Mouse (Mus musculus): ENCODE measurements around the gene Siae.
A peak's percentile ranks its signal among the peaks of the same experiment; 100 is the strongest.

Siae gene

GRCm38 (mm10) chr9:37537658-37538250, 17.7 kb upstream of the Siae start:
- Histone ChIP-seq H3K36me3 (ENCODE audit: insufficient read depth, low read length) (peaks cover 8% of the 10 kb centered on the region), H3K9me3 (ENCODE audit: low read length) (no peaks in the 10 kb centered on the region), H3K4me1 (replicated peaks; ENCODE audit: low read depth, low read length) (peaks cover 49% of the 10 kb centered on the region), H3K27me3 (ENCODE audit: insufficient read depth, low read length) (peaks cover 72% of the 10 kb centered on the region), H3K4me3 (replicated peaks; ENCODE audit: low read length) (no peak overlapping the region)
- TF ChIP-seq CTCF (conservative IDR thresholded peaks at IDR 0.05; ENCODE audit: low read length), result no peak
- TF ChIP-seq POU5F1 (IDR thresholded peaks at IDR 0.05; ENCODE audit: borderline replicate concordance, low read length), result no peak
- no peak for TF ChIP-seq NANOG (IDR thresholded peaks at IDR 0.05; ENCODE audit: borderline replicate concordance, low read length)

- H3K4me1 ChIP-seq (replicated peaks; ENCODE audit: low read depth, low read length), result peaks cover 66% of the 10 kb centered on the region
- H3K27me3 ChIP-seq (ENCODE audit: insufficient read depth, low read length), result peaks cover 58% of the 10 kb centered on the region
- H3K9me3 ChIP-seq (ENCODE audit: low read length), result no peaks in the 10 kb centered on the region
- peaks cover 7% of the 10 kb centered on the region for H3K36me3 ChIP-seq (ENCODE audit: insufficient read depth, low read length)
- H3K4me3 ChIP-seq (replicated peaks; ENCODE audit: low read length), result peak within 1 kb of the TSS; percentile 72
- TF ChIP-seq CTCF (conservative IDR thresholded peaks at IDR 0.05; ENCODE audit: low read length) (no peak), POU5F1 (IDR thresholded peaks at IDR 0.05; ENCODE audit: borderline replicate concordance, low read length) (no peak), NANOG (IDR thresholded peaks at IDR 0.05; ENCODE audit: borderline replicate concordance, low read length) (no peak)
Observed at GRCm38 (mm10) chr9:37539170-37540025, 16.1 kb upstream of the Siae start, which contains the start of gene Vsig2. TSS of gene Vsig2 (plus strand) at chr9:37539255.

GRCm38 (mm10) chr9:37540226-37540625, 15.3 kb upstream of the Siae start:
- Histone ChIP-seq H3K4me3 (replicated peaks; ENCODE audit: low read length) (peak overlapping the region; percentile 72), H3K4me1 (replicated peaks; ENCODE audit: low read depth, low read length) (peaks cover 73% of the 10 kb centered on the region), H3K27me3 (ENCODE audit: insufficient read depth, low read length) (peaks cover 55% of the 10 kb centered on the region), H3K36me3 (ENCODE audit: insufficient read depth, low read length) (peaks cover 5% of the 10 kb centered on the region; the same call in 1 of the 2 replicates), H3K9me3 (ENCODE audit: low read length) (no peaks in the 10 kb centered on the region)
- TF ChIP-seq POU5F1 (IDR thresholded peaks at IDR 0.05; ENCODE audit: borderline replicate concordance, low read length), result no peak
- TF ChIP-seq CTCF (conservative IDR thresholded peaks at IDR 0.05; ENCODE audit: low read length), result no peak
- TF ChIP-seq NANOG (IDR thresholded peaks at IDR 0.05; ENCODE audit: borderline replicate concordance, low read length), result no peak

GRCm38 (mm10) chr9:37540701-37541575, 14.6 kb upstream of the Siae start:
- no peak for TF ChIP-seq POU5F1 (IDR thresholded peaks at IDR 0.05; ENCODE audit: borderline replicate concordance, low read length)
- no peak for TF ChIP-seq NANOG (IDR thresholded peaks at IDR 0.05; ENCODE audit: borderline replicate concordance, low read length)
- Histone ChIP-seq H3K36me3 (ENCODE audit: insufficient read depth, low read length) (peaks cover 5% of the 10 kb centered on the region; the same call in 1 of the 2 replicates), H3K27me3 (ENCODE audit: insufficient read depth, low read length) (peaks cover 60% of the 10 kb centered on the region), H3K4me1 (replicated peaks; ENCODE audit: low read depth, low read length) (peaks cover 79% of the 10 kb centered on the region), H3K4me3 (replicated peaks; ENCODE audit: low read length) (no peak overlapping the region), H3K9me3 (ENCODE audit: low read length) (no peaks in the 10 kb centered on the region)

GRCm38 (mm10) chr9:37541851-37542642, 13.5 kb upstream of the Siae start:
- Histone ChIP-seq H3K4me1 (replicated peaks; ENCODE audit: low read depth, low read length) (peaks cover 86% of the 10 kb centered on the region), H3K4me3 (replicated peaks; ENCODE audit: low read length) (no peak overlapping the region), H3K27me3 (ENCODE audit: insufficient read depth, low read length) (peaks cover 57% of the 10 kb centered on the region), H3K36me3 (ENCODE audit: insufficient read depth, low read length) (peaks cover 5% of the 10 kb centered on the region; the same call in 1 of the 2 replicates), H3K9me3 (ENCODE audit: low read length) (no peaks in the 10 kb centered on the region)
- TF ChIP-seq CTCF (conservative IDR thresholded peaks at IDR 0.05; ENCODE audit: low read length) (no peak), POU5F1 (IDR thresholded peaks at IDR 0.05; ENCODE audit: borderline replicate concordance, low read length) (no peak)

GRCm38 (mm10) chr9:37543869-37544440, 11.5 kb upstream of the Siae start:
- peaks cover 54% of the 10 kb centered on the region for H3K27me3 ChIP-seq (ENCODE audit: insufficient read depth, low read length)
- H3K4me3 ChIP-seq (replicated peaks; ENCODE audit: low read length), result peak overlapping the region; percentile 70
- TF ChIP-seq POU5F1 (IDR thresholded peaks at IDR 0.05; ENCODE audit: borderline replicate concordance, low read length) (no peak), NANOG (IDR thresholded peaks at IDR 0.05; ENCODE audit: borderline replicate concordance, low read length) (no peak), CTCF (conservative IDR thresholded peaks at IDR 0.05; ENCODE audit: low read length) (no peak)
- peaks cover 72% of the 10 kb centered on the region for H3K4me1 ChIP-seq (replicated peaks; ENCODE audit: low read depth, low read length)
- H3K9me3 ChIP-seq (ENCODE audit: low read length), result no peaks in the 10 kb centered on the region
- no peaks in the 10 kb centered on the region for H3K36me3 ChIP-seq (ENCODE audit: insufficient read depth, low read length)

- Histone ChIP-seq H3K27me3 (ENCODE audit: insufficient read depth, low read length) (peaks cover 55% of the 10 kb centered on the region), H3K36me3 (ENCODE audit: insufficient read depth, low read length) (no peaks in the 10 kb centered on the region), H3K9me3 (ENCODE audit: low read length) (no peaks in the 10 kb centered on the region), H3K4me3 (replicated peaks; ENCODE audit: low read length) (peak overlapping the region; percentile 70), H3K4me1 (replicated peaks; ENCODE audit: low read depth, low read length) (peaks cover 65% of the 10 kb centered on the region)
- peak; percentile 63 for TF ChIP-seq CTCF (conservative IDR thresholded peaks at IDR 0.05; ENCODE audit: low read length)
- no peak for TF ChIP-seq NANOG (IDR thresholded peaks at IDR 0.05; ENCODE audit: borderline replicate concordance, low read length)
- no peak for TF ChIP-seq POU5F1 (IDR thresholded peaks at IDR 0.05; ENCODE audit: borderline replicate concordance, low read length)
Observed at GRCm38 (mm10) chr9:37544447-37545165, 10.9 kb upstream of the Siae start.

Data from E14TG2a.4 (cell line).